Mouse (Mus musculus): ENCODE measurements around the gene Ece2. TPM values are rescaled to one million over a fixed set of nuclear protein-coding genes. Genes with fewer than 3 reads are reported as not detected.

Ece2 gene
- polyA plus RNA-seq, 1 experiment: 25.4 TPM

- TF ChIP-seq CTCF (IDR thresholded peaks at IDR 0.05; ENCODE audit: extremely low read depth, insufficient read depth, low read length): no peak
- TF ChIP-seq POLR2A (IDR thresholded peaks at IDR 0.05; ENCODE audit: extremely low read depth, insufficient read depth, low read length): no peak
- Histone ChIP-seq H3K27ac (ENCODE audit: insufficient read depth, low read length) (no peak overlapping the region), H3K4me3 (ENCODE audit: insufficient read depth, low read length) (no peak overlapping the region), H3K4me1 (ENCODE audit: control insufficient read depth, insufficient read depth, low read length) (no peaks in the 10 kb centered on the region)
These were observed 29.1 kb upstream of the Ece2 start for GRCm38 (mm10) chr16:20600511-20600910.

- H3K4me3 ChIP-seq (ENCODE audit: insufficient read depth, low read length): no peak overlapping the region
- no peak overlapping the region for H3K27ac ChIP-seq (ENCODE audit: insufficient read depth, low read length)
- TF ChIP-seq CTCF (IDR thresholded peaks at IDR 0.05; ENCODE audit: extremely low read depth, insufficient read depth, low read length) (no peak), POLR2A (IDR thresholded peaks at IDR 0.05; ENCODE audit: extremely low read depth, insufficient read depth, low read length) (0 out of 2 replicates have a peak, but pooled peaks have one; percentile 7)
- no peaks in the 10 kb centered on the region for H3K4me1 ChIP-seq (ENCODE audit: control insufficient read depth, insufficient read depth, low read length)
These were observed 24.9 kb upstream of the Ece2 start for GRCm38 (mm10) chr16:20604705-20605104.

- Histone ChIP-seq H3K4me1 (ENCODE audit: control insufficient read depth, insufficient read depth, low read length) (no peaks in the 10 kb centered on the region), H3K4me3 (ENCODE audit: insufficient read depth, low read length) (peak overlapping the region; percentile 68), H3K27ac (ENCODE audit: insufficient read depth, low read length) (no peak overlapping the region)
- no peak for TF ChIP-seq CTCF (IDR thresholded peaks at IDR 0.05; ENCODE audit: extremely low read depth, insufficient read depth, low read length)
- peak; percentile 89 for TF ChIP-seq POLR2A (IDR thresholded peaks at IDR 0.05; ENCODE audit: extremely low read depth, insufficient read depth, low read length)
These were observed 18.9 kb upstream of the Ece2 start for GRCm38 (mm10) chr16:20610501-20611356.

GRCm38 (mm10) chr16:20611357-20612227 lies 18.0 kb upstream of the Ece2 start, which contains the start of the genes Eef1akmt4, Gm49333 and Alg3:
Eef1akmt4 (plus strand) TSS chr16:20611593.
Gm49333 (plus strand) TSS chr16:20611610.
Alg3 (minus strand) TSS chr16:20611735.
- Histone ChIP-seq H3K4me1 (ENCODE audit: control insufficient read depth, insufficient read depth, low read length) (no peaks in the 10 kb centered on the region), H3K4me3 (ENCODE audit: insufficient read depth, low read length) (peak within 1 kb of the TSS; percentile 68), H3K27ac (ENCODE audit: insufficient read depth, low read length) (no peak within 1 kb of the TSS)
- no peak for TF ChIP-seq CTCF (IDR thresholded peaks at IDR 0.05; ENCODE audit: extremely low read depth, insufficient read depth, low read length)
- TF ChIP-seq POLR2A (IDR thresholded peaks at IDR 0.05; ENCODE audit: extremely low read depth, insufficient read depth, low read length): 0 out of 2 replicates have a peak, but pooled peaks have one; percentile 8

- no peak for TF ChIP-seq CTCF (IDR thresholded peaks at IDR 0.05; ENCODE audit: extremely low read depth, insufficient read depth, low read length)
- no peak for TF ChIP-seq POLR2A (IDR thresholded peaks at IDR 0.05; ENCODE audit: extremely low read depth, insufficient read depth, low read length)
- H3K4me1 ChIP-seq (ENCODE audit: control insufficient read depth, insufficient read depth, low read length): no peaks in the 10 kb centered on the region
- no peak overlapping the region for H3K27ac ChIP-seq (ENCODE audit: insufficient read depth, low read length)
- peak overlapping the region; percentile 69 for H3K4me3 ChIP-seq (ENCODE audit: insufficient read depth, low read length)
These were observed 9.9 kb upstream of the Ece2 start for GRCm38 (mm10) chr16:20619541-20620398.

GRCm38 (mm10) chr16:20620399-20620735 lies 9.3 kb upstream of the Ece2 start:
- peak overlapping the region; percentile 69 for H3K4me3 ChIP-seq (ENCODE audit: insufficient read depth, low read length)
- TF ChIP-seq POLR2A (IDR thresholded peaks at IDR 0.05; ENCODE audit: extremely low read depth, insufficient read depth, low read length) (no peak), CTCF (IDR thresholded peaks at IDR 0.05; ENCODE audit: extremely low read depth, insufficient read depth, low read length) (no peak)

GRCm38 (mm10) chr16:20620751-20621190 lies 8.9 kb upstream of the Ece2 start:
- peak overlapping the region; percentile 69 for H3K4me3 ChIP-seq (ENCODE audit: insufficient read depth, low read length)
- peak overlapping the region; percentile 58 for H3K27ac ChIP-seq (ENCODE audit: insufficient read depth, low read length)
- no peak for TF ChIP-seq POLR2A (IDR thresholded peaks at IDR 0.05; ENCODE audit: extremely low read depth, insufficient read depth, low read length)
- TF ChIP-seq CTCF (IDR thresholded peaks at IDR 0.05; ENCODE audit: extremely low read depth, insufficient read depth, low read length): no peak
- no peaks in the 10 kb centered on the region for H3K4me1 ChIP-seq (ENCODE audit: control insufficient read depth, insufficient read depth, low read length)

More at GRCm38 (mm10) chr16:20620399-20620735, 9.3 kb upstream of the Ece2 start:
- Histone ChIP-seq H3K27ac (ENCODE audit: insufficient read depth, low read length) (no peak overlapping the region), H3K4me1 (ENCODE audit: control insufficient read depth, insufficient read depth, low read length) (no peaks in the 10 kb centered on the region)

GRCm38 (mm10) chr16:20621191-20621990 lies 8.2 kb upstream of the Ece2 start, which contains the start of gene Camk2n2:
Camk2n2 (minus strand) TSS chr16:20621287.
- no peaks in the 10 kb centered on the region for H3K4me1 ChIP-seq (ENCODE audit: control insufficient read depth, insufficient read depth, low read length)
- H3K27ac ChIP-seq (ENCODE audit: insufficient read depth, low read length): peak within 1 kb of the TSS; percentile 58
- peak within 1 kb of the TSS; percentile 69 for H3K4me3 ChIP-seq (ENCODE audit: insufficient read depth, low read length)
- no peak for TF ChIP-seq CTCF (IDR thresholded peaks at IDR 0.05; ENCODE audit: extremely low read depth, insufficient read depth, low read length)
- no peak for TF ChIP-seq POLR2A (IDR thresholded peaks at IDR 0.05; ENCODE audit: extremely low read depth, insufficient read depth, low read length)

Measured in cortical plate, adult 2 months (tissue).